Mouse (Mus musculus) midbrain, embryonic 11.5 days (tissue): ENCODE data around the gene Pllp. TPM values are rescaled to one million over a fixed set of nuclear protein-coding genes. Genes with fewer than 3 reads are reported as not detected.

ENCODE experiments used
- ATAC-seq: fragments of 200-750 bp; cut with Nextera tagmentation; 2 replicates; pipeline ENCODE4 v1.8.0; 2017; ENCODE audit warnings: moderate TSS enrichment, moderate library complexity; ENCODE audit not compliant: low FRiP score
- DNase-seq: peaks from one replicate; pipeline ENCODE4 v3.0.0; 2015; ENCODE audit warnings: low spot score; ENCODE audit errors: missing footprints
- H3K27ac ChIP-seq: fragments of 300-500 bp; sonication (generic); 2 replicates; pipeline ENCODE4 v1.5.1; 2014; ENCODE audit warnings: low read depth, low read length
- H3K27me3 ChIP-seq: fragments of 300-500 bp; sonication (generic); 2 replicates; pipeline ENCODE4 v1.6.1; 2014; ENCODE audit warnings: mild to moderate bottlenecking, low read length, moderate library complexity, mixed read lengths; ENCODE audit not compliant: control insufficient read depth, insufficient read depth
- H3K36me3 ChIP-seq: fragments of 300-500 bp; sonication (generic); 2 replicates; pipeline ENCODE4 v1.6.1; 2014; ENCODE audit warnings: mild to moderate bottlenecking, low read length, moderate library complexity, mixed read lengths; ENCODE audit not compliant: control insufficient read depth, insufficient read depth
- H3K4me1 ChIP-seq: fragments of 300-500 bp; sonication (generic); 2 replicates; pipeline ENCODE4 v1.6.1; 2014; ENCODE audit warnings: low read length; ENCODE audit not compliant: control insufficient read depth, insufficient read depth
- H3K4me2 ChIP-seq: fragments of 300-500 bp; sonication (generic); 2 replicates; pipeline ENCODE4 v1.6.1; 2014; ENCODE audit warnings: mild to moderate bottlenecking, moderate library complexity
- H3K4me3 ChIP-seq: fragments of 300-500 bp; sonication (generic); 2 replicates; pipeline ENCODE4 v1.5.1; 2014; ENCODE audit warnings: low read depth, low read length
- H3K9ac ChIP-seq: fragments of 300-500 bp; sonication (generic); 2 replicates; pipeline ENCODE4 v1.6.1; 2014; ENCODE audit warnings: low read length
- H3K9me3 ChIP-seq: fragments of 300-500 bp; sonication (generic); 2 replicates; pipeline ENCODE4 v1.6.1; 2016; ENCODE audit warnings: low read length; ENCODE audit not compliant: control insufficient read depth
- WGBS: fragments of 180-500 bp; shearing (Covaris S2); extraction: QIAGEN DNeasy Blood & Tissue Kit; methylation state at CpG from one replicate; pipeline ENCODE4 v1.1.7; 2014; 5-methylcytosine and 5-hydroxymethylcytosine counted together
- polyA plus RNA-seq: library from polyadenylated mRNA; unstranded; fragments of >200 nt; fragmentation: Nextera tagmentation; extraction: Ambion mirVana; gene quantifications from 2 replicates; pipeline ENCODE4 v1.2.1, GENCODE M21; 2014

The Pllp gene
- polyA plus RNA-seq, 1 experiment from 2014 or later: 0.66 TPM

DNA sequence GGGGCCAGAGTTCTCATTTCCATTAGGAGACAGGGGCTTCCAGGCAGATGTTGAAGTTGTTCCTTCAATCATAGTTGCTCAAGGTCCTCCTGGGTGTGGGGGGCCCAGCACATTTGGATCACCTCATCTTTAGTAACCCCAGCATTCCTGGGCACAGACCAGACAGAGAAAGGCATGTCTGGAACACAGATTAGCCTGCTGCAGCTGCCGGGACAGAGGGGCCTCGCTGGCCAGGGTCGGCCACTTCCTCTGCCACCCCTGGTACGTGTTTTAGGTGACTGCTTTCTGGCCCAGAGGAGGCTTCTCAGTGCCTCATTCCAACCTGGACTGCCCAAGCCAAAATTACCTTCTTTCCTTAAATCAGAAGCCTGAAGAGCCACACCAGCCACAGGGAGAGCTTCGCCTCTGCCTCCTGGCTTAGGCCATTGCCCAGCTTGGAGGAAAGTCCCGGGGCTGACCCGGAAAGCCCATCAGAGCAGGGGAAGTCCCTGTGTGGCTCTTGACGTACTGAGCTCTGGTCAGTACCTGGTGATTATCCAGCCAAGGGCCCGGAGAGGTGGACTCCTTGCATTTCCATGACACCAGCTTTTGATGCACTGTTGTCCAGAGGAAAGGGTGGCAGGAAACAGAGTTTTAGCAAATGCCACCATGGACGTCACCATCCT, 9.6 kb upstream of the Pllp start:
- Histone ChIP-seq H3K27me3 (no peaks in the 10 kb centered on the region), H3K4me2 (no peak overlapping the region), H3K27ac (no peak overlapping the region), H3K4me3 (no peak overlapping the region), H3K36me3 (no peaks in the 10 kb centered on the region), H3K9me3 (no peaks in the 10 kb centered on the region), H3K4me1 (no peaks in the 10 kb centered on the region), H3K9ac (no peak overlapping the region)
- ATAC-seq (no peak), DNase-seq (peak; percentile 81)
- WGBS: 83% methylated on average over 10 of the region's 10 CpGs

DNA sequence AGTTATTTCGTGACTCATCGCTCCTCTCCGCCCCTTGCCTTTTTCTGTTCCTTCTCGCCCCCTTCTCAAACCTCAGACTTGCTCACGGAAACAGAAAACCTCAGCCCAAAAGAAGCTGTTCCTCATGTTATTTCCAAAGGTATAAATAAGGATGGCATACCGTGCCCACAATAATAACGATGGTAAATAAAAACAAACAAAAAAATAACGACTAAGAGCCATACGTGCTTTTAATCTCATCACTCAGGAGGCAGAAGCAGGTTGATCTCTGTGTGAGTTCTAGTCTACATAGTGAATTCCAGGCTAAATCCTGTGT, 8.5 kb upstream of the Pllp start:
- H3K4me3 ChIP-seq: peak overlapping the region; percentile 40
- H3K9ac ChIP-seq: peak overlapping the region; percentile 60
- no peaks in the 10 kb centered on the region for H3K9me3 ChIP-seq
- no peaks in the 10 kb centered on the region for H3K4me1 ChIP-seq
- 0 out of 2 replicates have a peak overlapping the region, but pooled peaks have one; percentile 9 for H3K27ac ChIP-seq
- H3K4me2 ChIP-seq: peak overlapping the region; percentile 50
- no peaks in the 10 kb centered on the region for H3K36me3 ChIP-seq
- DNase-seq (no peak), ATAC-seq (no peak)
- no peaks in the 10 kb centered on the region for H3K27me3 ChIP-seq
- 22% methylated on average over 9 of the region's 9 CpGs for WGBS

DNA sequence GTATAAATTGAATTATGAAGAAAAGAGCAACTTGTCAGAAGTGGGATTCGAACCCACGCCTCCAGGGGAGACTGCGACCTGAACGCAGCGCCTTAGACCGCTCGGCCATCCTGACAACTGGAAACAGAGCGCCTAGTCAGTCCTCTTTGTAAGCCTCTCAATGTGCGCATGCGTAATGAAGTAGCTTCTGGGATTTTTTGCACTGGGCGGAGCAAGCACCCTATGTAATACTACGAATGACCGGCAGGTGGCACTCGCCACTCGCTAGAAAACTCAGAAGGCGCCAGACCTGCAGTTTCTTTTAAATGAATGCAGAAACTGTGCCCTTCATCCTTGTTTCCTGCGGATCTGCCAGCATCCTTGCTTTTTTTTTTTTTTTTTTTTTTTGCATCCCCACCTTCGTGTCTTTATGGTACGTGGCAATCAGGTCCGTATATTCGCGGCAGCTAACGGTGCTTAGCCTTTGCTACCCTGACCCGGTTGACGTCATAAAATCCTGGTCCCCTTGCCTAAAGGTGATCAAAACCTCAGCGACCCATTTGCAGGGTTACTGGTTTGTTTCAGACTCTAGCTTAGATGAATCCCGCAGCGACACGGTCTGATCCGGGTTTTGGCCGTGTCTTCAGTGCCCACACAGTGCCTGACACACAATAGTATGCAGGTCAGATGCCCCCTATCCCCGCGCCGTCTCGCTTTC, 8.0 kb upstream of the Pllp start:
- Histone ChIP-seq H3K4me1 (no peaks in the 10 kb centered on the region), H3K4me2 (peak overlapping the region; percentile 50), H3K4me3 (peak overlapping the region; percentile 40), H3K27ac (0 out of 2 replicates have a peak overlapping the region, but pooled peaks have one; percentile 9), H3K9me3 (no peaks in the 10 kb centered on the region), H3K9ac (peak overlapping the region; percentile 60), H3K36me3 (no peaks in the 10 kb centered on the region), H3K27me3 (no peaks in the 10 kb centered on the region)
- DNase-seq (peak; percentile 100), ATAC-seq (peak; percentile 90)
- WGBS: under 1% methylated on average over 35 of the region's 35 CpGs

DNA sequence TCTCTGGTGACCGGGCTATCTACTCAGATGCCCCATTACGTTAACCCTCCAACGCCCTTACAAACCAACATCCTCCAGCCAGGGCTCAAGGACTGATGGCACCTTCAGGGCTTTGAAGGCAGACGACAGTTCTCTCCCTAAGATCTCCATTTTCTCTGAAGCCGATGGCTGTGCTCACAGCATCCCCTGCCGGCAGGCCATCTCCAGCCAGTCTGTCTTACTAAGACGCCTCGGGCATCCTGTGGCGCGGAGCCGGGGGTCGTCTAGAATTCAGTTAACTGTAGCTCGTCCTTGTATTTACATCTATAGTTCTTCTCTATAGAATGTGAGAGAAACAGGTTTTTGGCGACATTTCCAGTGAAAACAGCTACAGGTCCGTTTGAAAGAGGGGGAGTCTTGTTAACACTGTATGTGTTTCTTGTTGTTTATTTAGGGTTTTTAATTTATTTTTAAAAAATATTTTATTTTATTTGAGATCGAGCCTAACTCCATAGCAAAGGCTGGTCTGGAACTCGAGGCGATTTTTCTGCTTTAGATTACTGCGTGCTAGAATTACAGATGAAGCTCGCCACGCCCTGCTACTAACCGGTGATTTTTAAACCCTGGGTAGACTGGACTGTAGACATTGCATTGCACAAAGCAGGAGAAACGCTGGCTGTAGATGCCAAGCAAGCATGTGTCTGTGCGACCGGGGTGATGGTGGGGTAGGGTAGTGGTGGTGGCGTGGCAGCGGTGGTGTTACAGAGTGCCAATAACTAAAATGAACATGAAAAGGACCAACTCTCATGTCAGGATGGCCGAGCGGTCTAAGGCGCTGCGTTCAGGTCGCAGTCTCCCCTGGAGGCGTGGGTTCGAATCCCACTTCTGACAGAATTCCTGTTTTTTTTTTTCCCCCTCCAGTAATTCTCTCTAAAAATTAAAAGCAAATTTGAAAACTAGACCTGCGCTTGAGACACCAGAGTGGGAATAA, 7.1 kb upstream of the Pllp start:
- Histone ChIP-seq H3K27me3 (no peaks in the 10 kb centered on the region; the same call in 1 of the 2 replicates), H3K9me3 (no peaks in the 10 kb centered on the region), H3K9ac (peak overlapping the region; percentile 40; the same call in 1 of the 2 replicates), H3K27ac (no peak overlapping the region), H3K4me2 (peak overlapping the region; percentile 43), H3K4me1 (no peaks in the 10 kb centered on the region), H3K4me3 (peak overlapping the region; percentile 39), H3K36me3 (no peaks in the 10 kb centered on the region)
- DNase-seq (peak; percentile 99), ATAC-seq (peak; percentile 87)
- WGBS: under 1% methylated on average over 35 of the region's 35 CpGs

DNA sequence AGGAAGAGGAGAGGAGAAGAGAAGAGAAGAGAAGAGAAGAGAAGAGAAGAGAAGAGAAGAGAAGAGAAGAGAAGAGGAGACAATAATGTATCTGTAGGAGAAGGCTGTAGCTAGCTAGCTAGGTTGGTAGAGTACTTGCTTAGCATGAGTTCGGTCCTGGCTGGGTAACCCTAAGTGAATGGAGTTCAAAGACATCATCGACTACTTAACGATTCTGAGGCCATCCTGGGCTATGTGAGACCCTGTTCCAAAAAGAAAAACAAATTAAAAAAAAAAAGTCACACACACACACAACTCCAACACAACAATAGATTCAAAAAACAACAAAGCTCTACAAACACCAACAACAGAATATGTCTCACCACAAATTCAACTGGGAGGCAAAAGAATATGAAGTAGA, 6.1 kb upstream of the Pllp start:
- H3K9ac ChIP-seq: no peak overlapping the region
- peak overlapping the region; percentile 39; the same call in 1 of the 2 replicates for H3K4me3 ChIP-seq
- peak overlapping the region; percentile 43; the same call in 1 of the 2 replicates for H3K4me2 ChIP-seq
- ATAC-seq (no peak), DNase-seq (no peak)
- peaks cover 5% of the 10 kb centered on the region; the same call in 1 of the 2 replicates for H3K27me3 ChIP-seq
- 78% methylated on average over 3 of the region's 3 CpGs for WGBS
- no peaks in the 10 kb centered on the region for H3K4me1 ChIP-seq
- H3K9me3 ChIP-seq: no peaks in the 10 kb centered on the region
- no peak overlapping the region for H3K27ac ChIP-seq
- no peaks in the 10 kb centered on the region for H3K36me3 ChIP-seq

DNA sequence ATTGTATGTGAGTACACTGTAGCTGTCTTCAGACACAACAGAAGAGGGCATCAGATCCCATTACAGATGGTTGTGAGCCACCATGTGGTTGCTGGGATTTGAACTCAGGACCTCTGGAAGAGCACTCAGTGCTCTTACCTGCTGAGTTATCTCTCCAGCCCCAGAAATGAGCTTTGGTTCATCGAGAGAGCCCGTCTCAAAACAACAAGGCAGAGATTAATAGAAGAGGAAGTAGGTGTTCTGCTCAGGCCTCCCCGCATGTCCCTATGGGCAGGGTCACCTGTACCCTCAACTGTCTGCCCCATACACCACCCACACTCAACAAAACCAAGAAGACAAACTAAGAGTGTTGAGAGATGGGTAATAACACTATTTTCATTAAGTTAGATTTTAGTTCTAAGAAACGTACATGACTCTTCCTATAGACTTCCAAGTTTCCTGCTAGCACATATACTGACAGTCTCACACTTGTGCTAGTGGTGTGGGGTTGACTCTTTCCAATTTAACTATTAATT, 4.4 kb upstream of the Pllp start:
- Histone ChIP-seq H3K9ac (no peak overlapping the region), H3K36me3 (no peaks in the 10 kb centered on the region), H3K4me3 (no peak overlapping the region), H3K4me1 (peaks cover 5% of the 10 kb centered on the region), H3K4me2 (no peak overlapping the region), H3K27me3 (peaks cover 21% of the 10 kb centered on the region), H3K27ac (no peak overlapping the region), H3K9me3 (no peaks in the 10 kb centered on the region)
- 90% methylated on average over 4 of the region's 4 CpGs for WGBS
- ATAC-seq (no peak), DNase-seq (peak; percentile 78)

DNA sequence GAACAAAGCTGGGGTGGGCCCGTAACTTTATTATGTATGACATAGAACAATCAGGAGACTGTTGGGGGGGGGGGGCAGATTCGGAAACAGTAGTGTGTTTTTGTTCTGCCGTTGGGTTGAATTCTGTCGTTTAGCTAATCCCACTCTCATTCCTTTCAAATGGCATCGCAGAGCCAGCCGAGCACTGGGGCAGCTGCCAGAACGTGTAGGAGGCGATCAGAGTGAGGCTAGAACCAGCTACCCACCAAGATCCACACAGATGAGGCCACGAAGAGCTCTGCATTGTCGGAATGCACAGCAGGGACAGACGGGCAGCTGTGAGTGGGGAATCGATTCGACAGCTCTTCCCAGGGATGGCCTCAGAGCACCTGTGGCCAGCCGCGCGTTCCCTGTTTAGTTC, 3.3 kb upstream of the Pllp start:
- no peak overlapping the region for H3K27ac ChIP-seq
- H3K4me2 ChIP-seq: no peak overlapping the region
- H3K4me3 ChIP-seq: no peak overlapping the region
- WGBS: 67% methylated on average over 16 of the region's 16 CpGs
- DNase-seq (peak; percentile 64), ATAC-seq (no peak)
- no peaks in the 10 kb centered on the region for H3K36me3 ChIP-seq
- H3K9ac ChIP-seq: no peak overlapping the region
- peaks cover 33% of the 10 kb centered on the region for H3K27me3 ChIP-seq
- peaks cover 10% of the 10 kb centered on the region for H3K4me1 ChIP-seq
- no peaks in the 10 kb centered on the region for H3K9me3 ChIP-seq

DNA sequence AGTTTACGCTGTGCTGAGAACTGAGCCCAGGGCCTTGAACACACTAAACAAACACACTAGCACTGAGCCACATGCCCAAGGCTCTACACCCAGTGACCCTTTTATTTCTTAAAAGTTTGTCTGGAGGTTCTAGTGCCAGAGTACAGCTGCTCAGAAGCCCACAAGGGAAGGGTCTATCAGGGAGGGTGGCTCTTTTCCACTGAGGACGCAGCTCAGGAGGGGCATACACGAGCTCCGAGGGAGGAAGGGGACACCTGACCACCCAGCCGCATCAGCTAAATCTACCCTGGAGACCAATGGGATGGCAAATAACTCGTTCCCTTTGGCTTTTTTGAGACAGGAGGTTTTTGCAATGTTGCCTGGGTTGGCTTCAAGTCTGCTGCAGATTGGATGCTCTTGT, 1.9 kb upstream of the Pllp start:
- no peak overlapping the region for H3K4me2 ChIP-seq
- no peak overlapping the region for H3K27ac ChIP-seq
- DNase-seq: peak; percentile 51
- peaks cover 44% of the 10 kb centered on the region for H3K27me3 ChIP-seq
- WGBS: 76% methylated on average over 6 of the region's 6 CpGs
- H3K36me3 ChIP-seq: no peaks in the 10 kb centered on the region
- no peaks in the 10 kb centered on the region for H3K9me3 ChIP-seq
- ATAC-seq: no peak
- H3K4me3 ChIP-seq: no peak overlapping the region
- no peak overlapping the region for H3K9ac ChIP-seq
- peaks cover 10% of the 10 kb centered on the region for H3K4me1 ChIP-seq
